Comparison of ENCODE assay signal across 11 mouse cellular contexts in the genomic region with DNA sequence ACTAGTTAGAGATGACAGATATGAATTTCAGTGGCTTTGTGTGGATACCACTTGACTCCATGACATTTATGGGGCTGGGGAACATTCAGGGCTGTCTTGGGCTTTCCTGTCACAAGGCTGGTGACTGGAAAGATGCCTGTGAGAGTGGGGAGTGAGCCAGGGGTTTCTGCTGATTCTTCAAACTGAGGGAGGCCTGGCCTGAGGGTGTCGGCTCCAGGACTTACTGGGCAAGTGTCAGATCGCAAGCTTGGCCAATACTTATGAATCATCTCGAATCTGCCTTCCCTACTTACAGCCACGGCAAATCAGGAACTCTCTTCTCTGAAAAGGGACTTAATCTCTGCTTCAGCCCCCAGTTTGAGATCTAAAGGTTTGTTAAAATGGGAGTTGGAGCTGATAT. TPM values are rescaled to one million over a fixed set of nuclear protein-coding genes. Genes with fewer than 3 reads are reported as not detected.
DNase-seq lines count a peak whose midpoint lies in the region; TF ChIP-seq lines count a peak whose summit lies in the region.
"Had no signal": no experiment of that assay in that cellular context is flagged by ENCODE, and none has a peak within 500 bp of the region (broad histone marks: within the 10 kb centered on the region; RNA-seq: fewer than 3 reads in every experiment).

No protein-coding gene starts in this region.

- H3K4me1 ChIP-seq in MEL (ENCODE audit: control insufficient read depth in 1 of 2, insufficient read depth in 2 of 2, low read length in 2 of 2), result peaks cover 31% of the 10 kb centered on the region in 2 experiments

- TF ChIP-seq POLR2A in MEL (IDR thresholded peaks at IDR 0.05; ENCODE audit: control insufficient read depth in 1 of 2, insufficient read depth in 1 of 2, low read depth in 1 of 2, low read length in 2 of 2, poor library complexity in 1 of 2), result no peak

- DNase-seq in heart, postnatal 10 days, result peak; percentile 40 to 47
- no peak for DNase-seq in heart, adult 8-10 months (ENCODE audit: low spot score)
- no peak for DNase-seq in MEL (ENCODE audit: low read depth, low spot score)
- DNase-seq in gastrocnemius, adult 18-20 months (ENCODE audit: low spot score), result peak; percentile 90
- no peak for DNase-seq in embryo, embryonic 9.5 days (ENCODE audit: extremely low spot score)
- no peak for DNase-seq in left cerebral cortex, adult 11 months (ENCODE audit: low spot score)
- DNase-seq: kidney, adult 11 months; midbrain, embryonic 14.5 days; thymus, postnatal 25 days had no signal

- 13% methylated on average over 4 of the region's 4 CpGs for WGBS in macrophage (ENCODE audit: missing documents)

- H3K27ac ChIP-seq in MEL (ENCODE audit: control insufficient read depth, low read depth, low read length), result no peak overlapping the region
- H3K27ac ChIP-seq in macrophage, result peak overlapping the region; percentile 87
- H3K27ac ChIP-seq: neural tube, embryonic 13.5 days had no signal

- H3K79me2 ChIP-seq in MEL (ENCODE audit: control insufficient read depth, insufficient read depth, low read length, poor library complexity), result peaks cover 7% of the 10 kb centered on the region
- H3K79me2 ChIP-seq in macrophage (ENCODE audit: inconsistent target), result peaks cover 92% of the 10 kb centered on the region

- intact Hi-C loops in heart, postnatal 10 days (cut with DNase I), result no loop called here

- TF ChIP-seq EP300 in MEL (IDR thresholded peaks at IDR 0.05; ENCODE audit: low read depth in 1 of 2, low read length in 2 of 2), result no peak

- H3K9ac ChIP-seq in MEL (ENCODE audit: control insufficient read depth, low read depth, low read length, poor library complexity, severe bottlenecking), result no peak overlapping the region
- H3K9ac ChIP-seq: neural tube, embryonic 13.5 days had no signal

- no peaks in the 10 kb centered on the region for H3K9me3 ChIP-seq in MEL (replicated peaks; ENCODE audit: insufficient read depth, low read length)
- H3K9me3 ChIP-seq: neural tube, embryonic 13.5 days had no signal

- no peak for TF ChIP-seq CTCF in MEL (IDR thresholded peaks at IDR 0.05 in 2 of 3, conservative IDR thresholded peaks at IDR 0.05 in 1 of 3; ENCODE audit: control insufficient read depth in 1 of 3, insufficient read depth in 1 of 3, low read depth in 2 of 3, low read length in 3 of 3, poor library complexity in 1 of 3, severe bottlenecking in 1 of 3)

- peaks cover 0 to 45% of the 10 kb centered on the region in 2 experiments; a peak in 2 of 4 replicates for H3K36me3 ChIP-seq in MEL (ENCODE audit: control insufficient read depth in 1 of 2, insufficient read depth in 2 of 2, low read length in 2 of 2)
- no peaks in the 10 kb centered on the region; the same call in 1 of the 2 replicates for H3K36me3 ChIP-seq in macrophage (ENCODE audit: inconsistent target)
- H3K36me3 ChIP-seq: neural tube, embryonic 13.5 days had no signal

- no peak overlapping the region for H3K4me3 ChIP-seq in MEL (ENCODE audit: control insufficient read depth in 1 of 2, insufficient read depth in 1 of 2, low read depth in 2 of 2, low read length in 2 of 2)
- H3K4me3 ChIP-seq in macrophage (ENCODE audit: inconsistent target), result no peak overlapping the region
- H3K4me3 ChIP-seq: neural tube, embryonic 13.5 days had no signal

- no peak for TF ChIP-seq RAD21 in MEL (IDR thresholded peaks at IDR 0.05; ENCODE audit: low read depth, low read length)

- no peaks in the 10 kb centered on the region for H3K27me3 ChIP-seq in MEL (ENCODE audit: control insufficient read depth in 1 of 2, insufficient read depth in 2 of 2, low read length in 2 of 2)
- H3K27me3 ChIP-seq: neural tube, embryonic 13.5 days had no signal

TF ChIP-seq in MEL, 35 proteins besides CTCF, POLR2A, EP300 and RAD21:
- no peak for TF ChIP-seq HCFC1 (IDR thresholded peaks at IDR 0.05; ENCODE audit: low read depth, low read length)
- no peak for TF ChIP-seq GABPA (IDR thresholded peaks at IDR 0.05; ENCODE audit: low read depth, low read length)
- no peak for TF ChIP-seq MYB (IDR thresholded peaks at IDR 0.05; ENCODE audit: low read depth, low read length)
- peak; percentile 11; the same call in 1 of the 2 replicates for TF ChIP-seq RCOR1 (IDR thresholded peaks at IDR 0.05; ENCODE audit: low read depth, low read length)
- TF ChIP-seq USF1 (IDR thresholded peaks at IDR 0.05; ENCODE audit: low read depth, low read length), result no peak
- no peak for TF ChIP-seq JUND (IDR thresholded peaks at IDR 0.05; ENCODE audit: low read depth, low read length)
TF ChIP-seq in MEL: peak in this region for 1.

RNA-seq across cellular contexts. Expression of a gene that starts 18.3 kb away (rescaled TPM):
- total RNA-seq in heart, postnatal 10 days (2021), result 10 to 100 TPM; 30.2 to 33.8 TPM
- 10 to 100 TPM; 10.9 to 15.9 (median 13.0) TPM for total RNA-seq in heart, adult 8-10 months (2022)
- 9.2 and 9.4 TPM in 2 replicates for total RNA-seq in MEL (2012; rRNA removed)
- 10 to 100 TPM in 1 of 2 experiments, not detected in 1; 12.4 TPM for polyA plus RNA-seq in MEL (2012; ENCODE audit: insufficient read depth in 1 of 2, insufficient read length in 2 of 2, low read depth in 1 of 2, low replicate concordance in 2 of 2, missing spikeins in 1 of 2)
- total RNA-seq in gastrocnemius, adult 18-20 months (2021), result 10 to 100 TPM; 17.2 to 17.8 TPM
- 100 to 1,000 TPM in 1 of 26 experiments, 10 to 100 TPM in 25; 34.9 to 106 (median 71.9) TPM for total RNA-seq in macrophage (2018; cell fraction: chromatin; rRNA removed)
- 10 to 100 TPM; 20.7 to 43.8 (median 32.7) TPM for total RNA-seq in macrophage (2018; cell fraction: cytosol; rRNA removed)
- 100 to 1,000 TPM in 1 of 26 experiments, 10 to 100 TPM in 25; 36.6 to 140 (median 57.7) TPM for total RNA-seq in macrophage (2018; cell fraction: nucleus; rRNA removed)
- 18.5 to 23.4 TPM (median 20.0 TPM) in 3 replicates for polyA plus RNA-seq in macrophage (2018)

Comparison
In these comparisons a context has a peak if more than half of its experiments do, and no peak if none do; other contexts are left out.
1. DNase-seq: peak in heart, postnatal 10 days (2 of 2) and gastrocnemius, adult 18-20 months (single experiment); none in heart, adult 8-10 months (single experiment), MEL (single experiment), embryo, embryonic 9.5 days (single experiment) and left cerebral cortex, adult 11 months (single experiment).